Mouse (Mus musculus) cortical plate, adult 2 months (tissue): ENCODE results near the gene Abl2. TPM values are rescaled to one million over a fixed set of nuclear protein-coding genes. Genes with fewer than 3 reads are reported as not detected.
"Not testable (repeated sequence)": the region's sequence is repeated elsewhere in the genome, so short reads cannot be mapped to it uniquely, and the experiment has no call there.

Source experiments
- H3K27ac ChIP-seq: fragments of 200-500 bp; 2 replicates; pipeline ENCODE4 v1.5.1; 2012; ENCODE audit warnings: low read length, control low read depth, inconsistent platforms; ENCODE audit not compliant: insufficient read depth
- H3K4me1 ChIP-seq: fragments of 200-500 bp; 2 replicates; pipeline ENCODE4 v1.6.1; 2011; ENCODE audit warnings: low read length; ENCODE audit not compliant: control insufficient read depth, insufficient read depth
- H3K4me3 ChIP-seq: fragments of 200-500 bp; 2 replicates; pipeline ENCODE4 v1.5.1; 2011; ENCODE audit warnings: mild to moderate bottlenecking, low read length, control low read depth; ENCODE audit not compliant: insufficient read depth
- CTCF ChIP-seq: fragments of 200-500 bp; IDR thresholded peaks from 2 replicates; pipeline ENCODE4 v1.5.1; 2011; ENCODE audit warnings: mild to moderate bottlenecking, control low read depth, low read length; ENCODE audit not compliant: insufficient read depth; ENCODE audit errors: extremely low read depth
- POLR2A ChIP-seq: fragments of 200-500 bp; IDR thresholded peaks from 2 replicates; pipeline ENCODE4 v1.6.1; 2011; ENCODE audit warnings: mild to moderate bottlenecking, low read length, control low read depth; ENCODE audit not compliant: insufficient read depth; ENCODE audit errors: extremely low read depth
- polyA plus RNA-seq: library from polyadenylated mRNA; depleted of rRNA; stranded (reverse); fragments of >200 nt; gene quantifications from 2 replicates; pipeline ENCODE4 v1.2.3, GENCODE M21; 2012; rRNA removed

Abl2 gene
- 16.9 and 18.9 TPM in 2 replicates for polyA plus RNA-seq

DNA sequence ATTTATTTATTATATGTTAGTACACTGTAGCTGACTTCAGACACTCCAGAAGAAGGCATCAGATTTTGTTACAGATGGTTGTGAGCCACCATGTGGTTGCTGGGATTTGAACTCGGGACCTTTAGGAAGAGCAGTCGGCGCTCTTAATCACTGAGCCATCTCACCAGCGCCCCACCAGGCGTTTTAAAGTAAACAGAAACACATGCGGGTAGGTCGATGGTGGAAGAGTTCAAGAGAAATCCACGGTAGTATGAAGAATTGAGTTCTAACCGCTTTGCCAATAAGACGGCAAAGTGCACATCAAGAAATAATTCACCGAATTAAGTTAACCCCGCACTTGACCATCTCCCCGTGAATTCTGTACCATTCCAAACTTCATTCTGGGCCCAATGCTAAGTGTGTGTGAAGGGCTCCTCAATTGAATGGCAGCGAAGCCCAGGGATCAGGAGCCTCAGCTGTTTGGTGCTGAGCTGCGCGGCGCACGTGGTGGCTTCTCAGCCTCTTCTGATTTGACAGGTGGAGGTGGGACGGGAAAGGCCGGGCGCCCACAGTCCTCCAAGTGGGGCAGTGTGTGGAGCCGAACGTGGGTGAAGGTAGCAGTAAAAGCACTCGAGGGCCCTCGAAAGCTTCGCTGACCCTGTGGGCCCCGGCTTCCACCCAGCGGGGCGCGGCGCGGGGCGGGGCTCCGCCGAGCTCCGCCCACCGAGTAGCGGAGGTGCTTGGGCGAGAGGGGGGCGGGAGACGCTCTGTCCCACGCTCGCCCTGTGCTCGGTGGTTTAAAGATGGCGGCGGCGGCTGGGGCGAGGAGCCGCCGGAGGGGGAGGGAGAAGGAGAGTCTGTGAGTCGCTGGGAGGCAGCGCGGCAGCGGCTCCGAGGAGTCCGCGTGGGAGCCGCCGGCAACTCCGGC, at the start of gene Abl2:
Gene Abl2, plus strand, starts transcription at position 763 of the 907 bp plus-strand sequence.
- TF ChIP-seq CTCF (no peak), POLR2A (0 out of 2 replicates have a peak, but pooled peaks have one; percentile 46)
- H3K4me3 ChIP-seq, result peak within 1 kb of the TSS; percentile 99
- H3K27ac ChIP-seq, result peak within 1 kb of the TSS; percentile 95
- peaks cover 2% of the 10 kb centered on the region; the same call in 1 of the 2 replicates for H3K4me1 ChIP-seq

GRCm38 (mm10) chr1:156520136-156520780, 38.3 kb upstream of the Abl2 start:
- Histone ChIP-seq H3K27ac (no peak overlapping the region), H3K4me1 (no peaks in the 10 kb centered on the region), H3K4me3 (no peak overlapping the region)
- TF ChIP-seq POLR2A, result no peak
- TF ChIP-seq CTCF, result no peak

DNA sequence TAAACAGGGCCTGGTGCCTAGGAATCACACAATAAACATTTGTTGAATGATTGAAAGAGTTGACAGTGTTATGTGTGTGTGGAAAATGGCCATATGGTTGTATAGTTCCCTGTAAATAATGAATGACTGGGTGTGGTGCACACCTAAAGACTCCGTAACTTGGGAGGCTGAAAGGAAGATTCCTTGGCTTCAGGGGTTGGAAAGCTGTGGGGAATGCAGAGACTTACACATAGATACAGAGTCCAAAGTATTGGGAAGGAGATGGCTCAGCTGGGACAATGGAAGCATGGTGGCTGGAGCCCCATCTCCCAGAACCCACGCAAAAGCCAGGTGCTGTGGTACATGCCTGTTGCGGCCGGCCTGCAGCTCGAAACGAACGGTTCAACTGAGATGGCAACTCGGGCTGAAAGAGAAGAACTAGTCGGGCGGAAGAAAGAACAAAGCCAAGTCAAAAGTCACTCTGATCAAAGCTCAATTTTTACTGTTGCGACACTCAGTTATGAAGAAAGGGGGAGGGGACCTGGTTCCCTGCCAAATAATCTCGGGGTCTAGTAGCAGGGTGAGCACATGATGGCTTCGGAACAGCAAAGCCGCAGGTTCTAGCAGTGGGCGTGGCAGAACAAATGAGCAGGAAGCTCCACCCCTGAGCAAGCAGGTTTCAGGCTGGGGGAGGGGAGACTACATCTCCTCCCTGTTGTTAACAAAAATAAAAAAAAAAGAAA, 36.6 kb upstream of the Abl2 start:
- TF ChIP-seq CTCF (no peak), POLR2A (no peak)

DNA sequence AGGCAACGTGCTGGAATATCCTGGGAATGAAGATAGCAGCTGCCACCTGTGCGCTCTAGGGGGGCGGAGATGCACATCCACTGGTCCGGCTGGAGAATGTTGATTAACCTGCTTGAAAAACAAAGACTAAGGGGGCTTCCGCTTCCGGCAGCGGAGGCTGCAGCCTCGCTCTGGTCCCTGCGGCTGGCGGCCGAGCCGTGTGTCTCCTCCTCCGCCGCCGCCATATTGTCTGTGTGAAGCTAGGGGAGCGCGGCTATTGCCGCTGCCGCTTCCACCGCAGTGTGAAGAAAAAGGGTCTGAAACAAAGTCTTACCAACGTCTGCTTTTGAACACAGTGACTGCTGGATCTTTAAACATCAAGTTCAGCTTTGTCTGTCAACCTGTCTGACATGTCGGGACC, 34.7 kb upstream of the Abl2 start, which contains the start of gene Gm10031:
Gene Gm10031, plus strand, starts transcription at position 171 of the 400 bp plus-strand sequence.
- not testable (repeated sequence) for H3K4me3 ChIP-seq, H3K4me1 ChIP-seq, H3K27ac ChIP-seq

More for the DNA sequence above, 36.6 kb upstream of the Abl2 start:
- H3K27ac ChIP-seq, result no peak overlapping the region
- no peaks in the 10 kb centered on the region for H3K4me1 ChIP-seq
- H3K4me3 ChIP-seq, result no peak overlapping the region

DNA sequence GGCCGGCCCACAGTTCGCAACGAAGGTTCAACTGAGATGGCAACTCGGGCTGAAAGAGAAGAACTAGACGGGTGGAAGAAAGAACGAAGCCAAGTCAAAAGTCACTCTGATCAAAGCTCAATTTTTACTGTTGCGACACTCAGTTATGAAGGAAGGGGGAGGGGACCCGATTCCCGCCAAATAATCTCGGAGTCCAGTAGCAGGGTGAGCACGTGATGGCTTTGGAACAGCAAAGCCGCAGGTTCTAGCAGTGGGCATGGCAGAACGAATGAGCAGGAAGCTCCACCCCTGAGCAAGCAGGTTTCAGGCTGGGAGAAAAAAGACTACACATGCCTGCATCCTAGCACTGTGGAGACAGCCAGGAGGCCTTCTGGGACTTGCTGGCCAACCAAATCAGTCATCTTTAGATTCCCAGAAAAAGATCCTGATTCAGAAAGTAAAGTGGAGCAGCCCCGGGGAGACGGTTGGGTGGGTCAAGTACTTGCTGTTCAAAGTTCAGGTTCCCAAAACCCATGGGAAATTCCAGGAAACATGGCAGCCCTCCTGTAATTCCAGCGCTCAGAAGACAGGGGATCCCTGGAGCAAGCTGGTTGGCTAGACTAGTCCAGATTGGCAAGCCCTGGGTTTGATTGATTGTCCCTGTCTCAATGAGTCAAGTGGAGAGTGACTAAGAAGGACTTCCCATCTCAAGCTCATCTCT, 26.0 kb upstream of the Abl2 start:
- H3K27ac ChIP-seq, H3K4me3 ChIP-seq, H3K4me1 ChIP-seq: not testable (repeated sequence)

- Histone ChIP-seq H3K4me1 (no peaks in the 10 kb centered on the region), H3K4me3 (no peak overlapping the region), H3K27ac (no peak overlapping the region)
- TF ChIP-seq CTCF (no peak), POLR2A (no peak)
Observed at GRCm38 (mm10) chr1:156533483-156533882, 25.1 kb upstream of the Abl2 start.

GRCm38 (mm10) chr1:156533911-156534310, 24.7 kb upstream of the Abl2 start:
- H3K27ac ChIP-seq, result no peak overlapping the region
- TF ChIP-seq CTCF, result no peak
- no peaks in the 10 kb centered on the region for H3K4me1 ChIP-seq
- H3K4me3 ChIP-seq, result no peak overlapping the region

DNA sequence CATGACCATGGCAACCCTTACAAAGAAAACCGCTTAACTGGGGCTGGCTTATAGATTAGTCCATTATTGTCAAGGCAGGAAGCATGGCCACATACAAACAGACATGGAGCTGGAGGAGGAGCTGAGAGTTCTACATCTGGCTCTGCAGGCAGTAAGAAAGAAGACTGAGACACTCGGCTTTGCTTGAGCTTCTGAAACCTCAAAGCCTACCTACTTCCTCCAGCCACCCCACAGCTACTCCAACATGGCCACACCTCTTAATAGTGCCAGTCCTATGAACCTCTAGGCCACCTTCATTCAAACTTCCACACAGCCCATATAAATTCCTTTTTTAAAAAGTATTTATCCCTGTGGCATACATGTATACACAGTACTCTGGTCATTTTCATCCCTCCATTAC, 21.6 kb upstream of the Abl2 start:
- no peak overlapping the region for H3K4me3 ChIP-seq
- no peak for TF ChIP-seq CTCF
- TF ChIP-seq POLR2A, result no peak
- no peak overlapping the region for H3K27ac ChIP-seq
- H3K4me1 ChIP-seq, result no peaks in the 10 kb centered on the region

GRCm38 (mm10) chr1:156537701-156538100, 20.9 kb upstream of the Abl2 start:
- H3K4me3 ChIP-seq, result no peak overlapping the region
- TF ChIP-seq CTCF, result no peak
- TF ChIP-seq POLR2A, result no peak
- no peaks in the 10 kb centered on the region for H3K4me1 ChIP-seq

More at GRCm38 (mm10) chr1:156537701-156538100, 20.9 kb upstream of the Abl2 start:
- no peak overlapping the region for H3K27ac ChIP-seq
